8 mouse cellular contexts compared by ENCODE assay signal in genomic region chr7:28544051-28544601, GRCm38 (mm10). TPM values are rescaled to one million over a fixed set of nuclear protein-coding genes. Genes with fewer than 3 reads are reported as not detected.
DNase-seq lines count a peak whose midpoint lies in the region; ATAC-seq and TF ChIP-seq lines count a peak whose summit lies in the region.

No protein-coding gene starts in this region.

- TF ChIP-seq POLR2A in ES-Bruce4 (IDR thresholded peaks at IDR 0.05; ENCODE audit: insufficient read depth, low read length): no peak

- no peaks in the 10 kb centered on the region for H3K9me3 ChIP-seq in ES-Bruce4 (replicated peaks; ENCODE audit: control insufficient read depth, insufficient read depth, low read length, poor library complexity, severe bottlenecking)
- H3K9me3 ChIP-seq in intestine, postnatal 0 days (ENCODE audit: control insufficient read depth): no peaks in the 10 kb centered on the region
- H3K9me3 ChIP-seq in liver, embryonic 16.5 days (replicated peaks; ENCODE audit: control insufficient read depth, low read length): no peaks in the 10 kb centered on the region

- no peak overlapping the region for H3K27ac ChIP-seq in ES-Bruce4 (ENCODE audit: insufficient read depth, low read length)
- no peak overlapping the region for H3K27ac ChIP-seq in intestine, postnatal 0 days (ENCODE audit: low read depth, low read length)
- no peak overlapping the region for H3K27ac ChIP-seq in liver, embryonic 16.5 days (ENCODE audit: low read length)

- no peaks in the 10 kb centered on the region for H3K27me3 ChIP-seq in ES-Bruce4 (ENCODE audit: control insufficient read depth, insufficient read depth, low read length, poor library complexity, severe bottlenecking)
- H3K27me3 ChIP-seq in intestine, postnatal 0 days (replicated peaks; ENCODE audit: control insufficient read depth, insufficient read depth, low read length): peaks cover 26% of the 10 kb centered on the region
- peaks cover 36% of the 10 kb centered on the region for H3K27me3 ChIP-seq in liver, embryonic 16.5 days (ENCODE audit: control insufficient read depth, insufficient read depth, low read depth, low read length)

- H3K4me2 ChIP-seq in intestine, postnatal 0 days (replicated peaks; ENCODE audit: low read depth): peak overlapping the region; percentile 54
- peak overlapping the region; percentile 43 for H3K4me2 ChIP-seq in liver, embryonic 16.5 days (ENCODE audit: low read depth, low read length)

- peak overlapping the region; percentile 48 for H3K4me3 ChIP-seq in ES-Bruce4 (ENCODE audit: low read depth, low read length)
- H3K4me3 ChIP-seq in intestine, postnatal 0 days (ENCODE audit: low read depth, low read length): 0 out of 2 replicates have a peak overlapping the region, but pooled peaks have one; percentile 3
- H3K4me3 ChIP-seq in liver, embryonic 16.5 days (ENCODE audit: low read depth, low read length): no peak overlapping the region

- peaks cover 3% of the 10 kb centered on the region for H3K4me1 ChIP-seq in ES-Bruce4 (ENCODE audit: control insufficient read depth, insufficient read depth, low read length)
- H3K4me1 ChIP-seq in intestine, postnatal 0 days (replicated peaks; ENCODE audit: control insufficient read depth, insufficient read depth, low read length): no peaks in the 10 kb centered on the region
- no peaks in the 10 kb centered on the region for H3K4me1 ChIP-seq in liver, embryonic 16.5 days (ENCODE audit: control insufficient read depth, low read depth, low read length)

- intact Hi-C loops in gastrocnemius, postnatal 14 days (cut with DNase I; ENCODE audit: low total_unique reads): loop anchor here (10.0 kb wide), 1 partner anchor 59 kb away; no protein-coding TSS in a partner anchor

- no peaks in the 10 kb centered on the region for H3K36me3 ChIP-seq in ES-Bruce4 (ENCODE audit: control insufficient read depth, insufficient read depth, low read length, poor library complexity, severe bottlenecking)
- H3K36me3 ChIP-seq in intestine, postnatal 0 days (ENCODE audit: control insufficient read depth, insufficient read depth): no peaks in the 10 kb centered on the region
- H3K36me3 ChIP-seq in liver, embryonic 16.5 days (ENCODE audit: control insufficient read depth, insufficient read depth): no peaks in the 10 kb centered on the region

- TF ChIP-seq EP300 in ES-Bruce4 (IDR thresholded peaks at IDR 0.05; ENCODE audit: insufficient read depth, low read depth, low read length): no peak

- WGBS in intestine, postnatal 0 days: 4% methylated on average over 23 of the region's 27 CpGs
- WGBS in liver, embryonic 16.5 days (ENCODE audit: insufficient replicate concordance): 12% methylated on average over 25 of the region's 27 CpGs

- peak; percentile 66 for DNase-seq in embryo, embryonic 9.5 days (ENCODE audit: extremely low spot score)
- DNase-seq in left cerebral cortex, adult 18-20 months (ENCODE audit: low spot score in 2 of 2): no peak
- no peak for DNase-seq in gastrocnemius, postnatal 14 days
- DNase-seq in urinary bladder, adult 18-20 months (ENCODE audit: low spot score in 2 of 2): no peak
- DNase-seq in right cerebral cortex, postnatal 25 days: no peak

- no peak for TF ChIP-seq CTCF in ES-Bruce4 (IDR thresholded peaks at IDR 0.05; ENCODE audit: low read depth, low read length)
- no peak for TF ChIP-seq CTCF in intestine, postnatal 0 days (IDR thresholded peaks at IDR 0.05; ENCODE audit: low read depth)

- ATAC-seq in intestine, postnatal 0 days: peak; percentile 62
- ATAC-seq in liver, embryonic 16.5 days (ENCODE audit: low read depth): peak; percentile 68

- peak overlapping the region; percentile 19; the same call in 1 of the 2 replicates for H3K9ac ChIP-seq in ES-Bruce4 (ENCODE audit: low read depth, poor library complexity, severe bottlenecking)
- H3K9ac ChIP-seq in intestine, postnatal 0 days (ENCODE audit: low read depth, low read length): 0 out of 2 replicates have a peak overlapping the region, but pooled peaks have one; percentile 17
- no peak overlapping the region for H3K9ac ChIP-seq in liver, embryonic 16.5 days (ENCODE audit: low read depth, low read length)

RNA-seq across cellular contexts. Expression of gene Nccrp1, which starts 2.9 kb away (rescaled TPM):
- polyA plus RNA-seq in ES-Bruce4 (2011; ENCODE audit: insufficient read depth, insufficient read length, low read depth, missing spikeins): 4.5 and 6.4 TPM in 2 replicates
- not detected in 2 replicates for polyA plus RNA-seq in intestine, postnatal 0 days (2015; fragmentation: Nextera tagmentation; extraction: Ambion mirVana)
- not detected in 2 replicates for polyA plus RNA-seq in liver, embryonic 16.5 days (2015; fragmentation: Nextera tagmentation; extraction: Ambion mirVana)
- total RNA-seq in left cerebral cortex, adult 18-20 months (2021): under 1 TPM in 1 of 2 experiments, not detected in 1; 0.28 TPM
- total RNA-seq in gastrocnemius, postnatal 14 days (2021): not detected

RNA-seq across cellular contexts. Expression of gene Sycn, which starts 3.4 kb away (rescaled TPM):
- not detected in 2 replicates for polyA plus RNA-seq in ES-Bruce4 (2011; ENCODE audit: insufficient read depth, insufficient read length, low read depth, missing spikeins)
- polyA plus RNA-seq in intestine, postnatal 0 days (2015; fragmentation: Nextera tagmentation; extraction: Ambion mirVana): 17.0 and 23.4 TPM in 2 replicates
- polyA plus RNA-seq in liver, embryonic 16.5 days (2015; fragmentation: Nextera tagmentation; extraction: Ambion mirVana): 0.53 and 2.5 TPM in 2 replicates
- total RNA-seq in left cerebral cortex, adult 18-20 months (2021): not detected
- total RNA-seq in gastrocnemius, postnatal 14 days (2021): not detected

RNA-seq across cellular contexts. Expression of gene Ifnl3, which starts 21.5 kb away (rescaled TPM):
- polyA plus RNA-seq in ES-Bruce4 (2011; ENCODE audit: insufficient read depth, insufficient read length, low read depth, missing spikeins): not detected in 2 replicates
- polyA plus RNA-seq in intestine, postnatal 0 days (2015; fragmentation: Nextera tagmentation; extraction: Ambion mirVana): not detected in 2 replicates
- not detected in 2 replicates for polyA plus RNA-seq in liver, embryonic 16.5 days (2015; fragmentation: Nextera tagmentation; extraction: Ambion mirVana)
- total RNA-seq in left cerebral cortex, adult 18-20 months (2021): not detected
- not detected for total RNA-seq in gastrocnemius, postnatal 14 days (2021)

RNA-seq across cellular contexts. Expression of gene Ifnl2, which starts 33.9 kb away (rescaled TPM):
- polyA plus RNA-seq in ES-Bruce4 (2011; ENCODE audit: insufficient read depth, insufficient read length, low read depth, missing spikeins): not detected in 2 replicates
- polyA plus RNA-seq in intestine, postnatal 0 days (2015; fragmentation: Nextera tagmentation; extraction: Ambion mirVana): not detected in 2 replicates
- not detected in 2 replicates for polyA plus RNA-seq in liver, embryonic 16.5 days (2015; fragmentation: Nextera tagmentation; extraction: Ambion mirVana)
- not detected for total RNA-seq in left cerebral cortex, adult 18-20 months (2021)
- total RNA-seq in gastrocnemius, postnatal 14 days (2021): not detected

RNA-seq across cellular contexts. Expression of gene Samd4b, which starts 53.8 kb away (rescaled TPM):
- 86.0 and 94.1 TPM in 2 replicates for polyA plus RNA-seq in ES-Bruce4 (2011; ENCODE audit: insufficient read depth, insufficient read length, low read depth, missing spikeins)
- 12.4 and 13.4 TPM in 2 replicates for polyA plus RNA-seq in intestine, postnatal 0 days (2015; fragmentation: Nextera tagmentation; extraction: Ambion mirVana)
- polyA plus RNA-seq in liver, embryonic 16.5 days (2015; fragmentation: Nextera tagmentation; extraction: Ambion mirVana): 2.5 and 3.5 TPM in 2 replicates
- 10 to 100 TPM; 67.8 to 80.1 TPM for total RNA-seq in left cerebral cortex, adult 18-20 months (2021)
- total RNA-seq in gastrocnemius, postnatal 14 days (2021): 10 to 100 TPM; 15.7 to 18.5 TPM
